Mouse (Mus musculus): ENCODE results near the gene Lrfn3. TPM values are rescaled to one million over a fixed set of nuclear protein-coding genes. Genes with fewer than 3 reads are reported as not detected.

Lrfn3 gene
- total and polyA plus RNA-seq, 3 experiments, result 0.08 TPM; not detected in 2

- TF ChIP-seq ZMIZ1 (IDR thresholded peaks at IDR 0.05; ENCODE audit: low read depth, low read length), result no peak
- TF ChIP-seq MXI1 (IDR thresholded peaks at IDR 0.05; ENCODE audit: low read depth, low read length), result peak; percentile 60
- TF ChIP-seq ELF1 (IDR thresholded peaks at IDR 0.05; ENCODE audit: low read depth, low read length), result no peak
- TF ChIP-seq SMC3 (IDR thresholded peaks at IDR 0.05; ENCODE audit: low read depth, low read length), result no peak
- TF ChIP-seq NRF1 (IDR thresholded peaks at IDR 0.05; ENCODE audit: low read depth, low read length), result peak; percentile 51; the same call in 1 of the 2 replicates
- TF ChIP-seq ZKSCAN1 (IDR thresholded peaks at IDR 0.05; ENCODE audit: borderline replicate concordance, low read depth, low read length), result no peak
Observed at GRCm38 (mm10) chr7:30321539-30322284, 40.9 kb downstream of the Lrfn3 start, which contains the start of gene E130208F15Rik (continued).

- dilution Hi-C loops (cut with MboI; ENCODE audit: extremely low pct_ligation_motif_present, extremely low pct_unique_long_range_greater_than_20kb, low sequenced_read_pairs), result no loop called here
- no peak for TF ChIP-seq RAD21 (IDR thresholded peaks at IDR 0.05; ENCODE audit: low read depth, low read length)
- no peak for TF ChIP-seq UBTF (IDR thresholded peaks at IDR 0.05; ENCODE audit: low read depth, low read length)
- TF ChIP-seq TBP (conservative IDR thresholded peaks at IDR 0.05; ENCODE audit: low read depth, low read length), result no peak
- no peak for TF ChIP-seq CHD2 (IDR thresholded peaks at IDR 0.05; ENCODE audit: low read length)
- no peak for TF ChIP-seq ZC3H11A (IDR thresholded peaks at IDR 0.05; ENCODE audit: low read depth, low read length)
- TF ChIP-seq MEF2A (IDR thresholded peaks at IDR 0.05; ENCODE audit: borderline replicate concordance, low read depth, low read length), result no peak
- TF ChIP-seq EP300 (IDR thresholded peaks at IDR 0.05; ENCODE audit: low read length), result no peak
- no peak for TF ChIP-seq NELFE (IDR thresholded peaks at IDR 0.05; ENCODE audit: low read depth, low read length)
- no peak for TF ChIP-seq ZKSCAN1 (IDR thresholded peaks at IDR 0.05; ENCODE audit: borderline replicate concordance, low read depth, low read length)
- TF ChIP-seq JUN (IDR thresholded peaks at IDR 0.05; ENCODE audit: insufficient read depth, low read depth, low read length), result no peak
- TF ChIP-seq POLR2AphosphoS2 (IDR thresholded peaks at IDR 0.05; ENCODE audit: low read depth, low read length), result no peak
- TF ChIP-seq ZMIZ1 (IDR thresholded peaks at IDR 0.05; ENCODE audit: low read depth, low read length), result no peak
- no peak for TF ChIP-seq MYC (IDR thresholded peaks at IDR 0.05; ENCODE audit: low read depth, low read length)
- no peak for TF ChIP-seq CHD1 (IDR thresholded peaks at IDR 0.05; ENCODE audit: low read depth, low read length)
- TF ChIP-seq MAX (IDR thresholded peaks at IDR 0.05; ENCODE audit: low read length), result no peak
- no peak for TF ChIP-seq BHLHE40 (IDR thresholded peaks at IDR 0.05; ENCODE audit: low read depth, low read length)
- no peak for TF ChIP-seq CTCF (conservative IDR thresholded peaks at IDR 0.05 in 1 of 2, IDR thresholded peaks at IDR 0.05 in 1 of 2; ENCODE audit: low read depth in 2 of 2, low read length in 2 of 2)
- TF ChIP-seq ZNF384 (IDR thresholded peaks at IDR 0.05; ENCODE audit: low read depth, low read length), result no peak
- no peak for TF ChIP-seq NRF1 (IDR thresholded peaks at IDR 0.05; ENCODE audit: low read depth, low read length)
- no peak for TF ChIP-seq KAT2A (IDR thresholded peaks at IDR 0.05; ENCODE audit: insufficient replicate concordance, low read length)
- Histone ChIP-seq H3K4me1 (ENCODE audit: control insufficient read depth in 1 of 2, insufficient read depth in 2 of 2) (peaks cover 9 to 33% of the 10 kb centered on the region in 2 experiments; a peak in 3 of 4 replicates), H3K79me2 (replicated peaks; ENCODE audit: control insufficient read depth, extremely low read depth, insufficient read depth, poor library complexity, severe bottlenecking) (no peaks in the 10 kb centered on the region), H3K4me3 (replicated peaks in 1 of 3; ENCODE audit: low read depth in 2 of 3, low read length in 2 of 3, poor library complexity in 1 of 3) (peak overlapping the region; percentile 64 to 91 (median 70)), H3K9ac (ENCODE audit: insufficient read depth, low read depth) (no peak overlapping the region; the same call in 1 of the 2 replicates), H3K9me3 (replicated peaks; ENCODE audit: low read length) (peaks cover 10% of the 10 kb centered on the region), H3K27ac (ENCODE audit: insufficient read depth, low read depth) (no peak overlapping the region), H3K27me3 (replicated peaks) (no peaks in the 10 kb centered on the region), H3K36me3 (replicated peaks in 1 of 2; ENCODE audit: control insufficient read depth in 1 of 2, insufficient read depth in 1 of 2, low read length in 1 of 2) (peaks cover 6 to 48% of the 10 kb centered on the region in 2 experiments), H3K4me2 (ENCODE audit: insufficient read depth, low read depth, poor library complexity, severe bottlenecking) (peak overlapping the region; percentile 91)
- DNase-seq (ENCODE audit: extremely low read depth), result no peak
- in situ Hi-C loops (cut with MboI; ENCODE audit: low pct_ligation_motif_present, low pct_unique_long_range_greater_than_20kb, low sequenced_read_pairs), result no loop called here
Observed at GRCm38 (mm10) chr7:30320946-30321345, 41.6 kb downstream of the Lrfn3 start.

Data from CH12.LX (cell line).